Mouse (Mus musculus): ENCODE measurements around the gene Gm19426. TPM values are rescaled to one million over a fixed set of nuclear protein-coding genes. Genes with fewer than 3 reads are reported as not detected.

Gene Gm19426
- total and polyA plus RNA-seq, 3 experiments, result not detected

GRCm38 (mm10) chr2:84775665-84776064 lies 32.2 kb upstream of the Gm19426 start:
- Histone ChIP-seq H3K27me3 (replicated peaks) (peaks cover 59% of the 10 kb centered on the region), H3K4me2 (ENCODE audit: insufficient read depth, low read depth, poor library complexity, severe bottlenecking) (no peak overlapping the region), H3K79me2 (replicated peaks; ENCODE audit: control insufficient read depth, extremely low read depth, insufficient read depth, poor library complexity, severe bottlenecking) (no peaks in the 10 kb centered on the region), H3K9ac (ENCODE audit: insufficient read depth, low read depth) (no peak overlapping the region), H3K4me3 (replicated peaks in 1 of 3; ENCODE audit: low read depth in 2 of 3, low read length in 2 of 3, poor library complexity in 1 of 3) (no peak overlapping the region), H3K4me1 (ENCODE audit: control insufficient read depth in 1 of 2, insufficient read depth in 2 of 2) (no peaks in the 10 kb centered on the region), H3K27ac (ENCODE audit: insufficient read depth, low read depth) (no peak overlapping the region), H3K36me3 (replicated peaks in 1 of 2; ENCODE audit: control insufficient read depth in 1 of 2, insufficient read depth in 1 of 2, low read length in 1 of 2) (no peaks in the 10 kb centered on the region), H3K9me3 (replicated peaks; ENCODE audit: low read length) (no peaks in the 10 kb centered on the region)
- in situ Hi-C loops (cut with MboI; ENCODE audit: low pct_ligation_motif_present, low pct_unique_long_range_greater_than_20kb, low sequenced_read_pairs), result no loop called here
- no peak for DNase-seq (ENCODE audit: extremely low read depth)
- TF ChIP-seq ELF1 (IDR thresholded peaks at IDR 0.05; ENCODE audit: low read depth, low read length) (no peak), USF1 (IDR thresholded peaks at IDR 0.05; ENCODE audit: low read depth, low read length) (no peak), EP300 (IDR thresholded peaks at IDR 0.05; ENCODE audit: low read length) (no peak), TBP (conservative IDR thresholded peaks at IDR 0.05; ENCODE audit: low read depth, low read length) (no peak), ZKSCAN1 (IDR thresholded peaks at IDR 0.05; ENCODE audit: borderline replicate concordance, low read depth, low read length) (no peak), MXI1 (IDR thresholded peaks at IDR 0.05; ENCODE audit: low read depth, low read length) (no peak), MEF2A (IDR thresholded peaks at IDR 0.05; ENCODE audit: borderline replicate concordance, low read depth, low read length) (no peak), MAZ (IDR thresholded peaks at IDR 0.05; ENCODE audit: low read depth, low read length) (no peak), USF2 (conservative IDR thresholded peaks at IDR 0.05; ENCODE audit: low read depth, low read length) (no peak), IRF4 (IDR thresholded peaks at IDR 0.05; ENCODE audit: low read depth, low read length) (no peak), ZMIZ1 (IDR thresholded peaks at IDR 0.05; ENCODE audit: low read depth, low read length) (no peak), HCFC1 (IDR thresholded peaks at IDR 0.05; ENCODE audit: low read depth, low read length) (no peak), RAD21 (IDR thresholded peaks at IDR 0.05; ENCODE audit: low read depth, low read length) (no peak), UBTF (IDR thresholded peaks at IDR 0.05; ENCODE audit: low read depth, low read length) (no peak), CTCF (conservative IDR thresholded peaks at IDR 0.05 in 1 of 2, IDR thresholded peaks at IDR 0.05 in 1 of 2; ENCODE audit: low read depth in 2 of 2, low read length in 2 of 2) (no peak), CHD2 (IDR thresholded peaks at IDR 0.05; ENCODE audit: low read length) (no peak), SMC3 (IDR thresholded peaks at IDR 0.05; ENCODE audit: low read depth, low read length) (no peak), RCOR1 (conservative IDR thresholded peaks at IDR 0.05; ENCODE audit: low read depth, low read length) (no peak)
- dilution Hi-C loops (cut with MboI; ENCODE audit: extremely low pct_ligation_motif_present, extremely low pct_unique_long_range_greater_than_20kb, low sequenced_read_pairs), result no loop called here

GRCm38 (mm10) chr2:84775241-84775640 lies 31.8 kb upstream of the Gm19426 start, which contains the start of gene Serping1:
Serping1 (minus strand) TSS chr2:84775444.
- Histone ChIP-seq H3K27me3 (replicated peaks) (peaks cover 62% of the 10 kb centered on the region), H3K4me2 (ENCODE audit: insufficient read depth, low read depth, poor library complexity, severe bottlenecking) (no peak within 1 kb of the TSS), H3K4me1 (ENCODE audit: control insufficient read depth in 1 of 2, insufficient read depth in 2 of 2) (no peaks in the 10 kb centered on the region), H3K4me3 (replicated peaks in 1 of 3; ENCODE audit: low read depth in 2 of 3, low read length in 2 of 3, poor library complexity in 1 of 3) (no peak within 1 kb of the TSS), H3K9ac (ENCODE audit: insufficient read depth, low read depth) (no peak within 1 kb of the TSS), H3K9me3 (replicated peaks; ENCODE audit: low read length) (no peaks in the 10 kb centered on the region), H3K36me3 (replicated peaks in 1 of 2; ENCODE audit: control insufficient read depth in 1 of 2, insufficient read depth in 1 of 2, low read length in 1 of 2) (no peaks in the 10 kb centered on the region), H3K27ac (ENCODE audit: insufficient read depth, low read depth) (no peak within 1 kb of the TSS), H3K79me2 (replicated peaks; ENCODE audit: control insufficient read depth, extremely low read depth, insufficient read depth, poor library complexity, severe bottlenecking) (no peaks in the 10 kb centered on the region)
- dilution Hi-C loops (cut with MboI; ENCODE audit: extremely low pct_ligation_motif_present, extremely low pct_unique_long_range_greater_than_20kb, low sequenced_read_pairs) (no loop called here), in situ Hi-C loops (cut with MboI; ENCODE audit: low pct_ligation_motif_present, low pct_unique_long_range_greater_than_20kb, low sequenced_read_pairs) (no loop called here)
- no peak for DNase-seq (ENCODE audit: extremely low read depth)
- TF ChIP-seq ELF1 (IDR thresholded peaks at IDR 0.05; ENCODE audit: low read depth, low read length) (no peak), NELFE (IDR thresholded peaks at IDR 0.05; ENCODE audit: low read depth, low read length) (no peak), TCF12 (IDR thresholded peaks at IDR 0.05; ENCODE audit: low read depth, low read length) (no peak), IRF4 (IDR thresholded peaks at IDR 0.05; ENCODE audit: low read depth, low read length) (no peak), RCOR1 (conservative IDR thresholded peaks at IDR 0.05; ENCODE audit: low read depth, low read length) (no peak), CHD2 (IDR thresholded peaks at IDR 0.05; ENCODE audit: low read length) (no peak), POLR2A (IDR thresholded peaks at IDR 0.05; ENCODE audit: low read depth, low read length) (no peak), ZKSCAN1 (IDR thresholded peaks at IDR 0.05; ENCODE audit: borderline replicate concordance, low read depth, low read length) (no peak), KAT2A (IDR thresholded peaks at IDR 0.05; ENCODE audit: insufficient replicate concordance, low read length) (no peak), UBTF (IDR thresholded peaks at IDR 0.05; ENCODE audit: low read depth, low read length) (no peak), USF1 (IDR thresholded peaks at IDR 0.05; ENCODE audit: low read depth, low read length) (no peak), HCFC1 (IDR thresholded peaks at IDR 0.05; ENCODE audit: low read depth, low read length) (no peak), SIN3A (IDR thresholded peaks at IDR 0.05; ENCODE audit: low read length) (no peak), ZMIZ1 (IDR thresholded peaks at IDR 0.05; ENCODE audit: low read depth, low read length) (no peak), MYC (IDR thresholded peaks at IDR 0.05; ENCODE audit: low read depth, low read length) (no peak), JUN (IDR thresholded peaks at IDR 0.05; ENCODE audit: insufficient read depth, low read depth, low read length) (no peak)
